Mouse (Mus musculus) megakaryocyte, embryonic 14.5 days (primary cell): ENCODE measurements at regions not wholly inside any gene's neighbourhood (a gene's known extent, or its start where the extent isn't known, plus 50 kb on each side); places are given as distances from the start of the nearest gene placed in this dataset.

Source experiments
- FLI1 ChIP-seq: IDR thresholded peaks from 2 replicates; pipeline ENCODE4 v1.6.1; 2012; ENCODE audit warnings: low read length, inconsistent platforms, mixed read lengths
- GATA1 ChIP-seq: IDR thresholded peaks from 3 replicates; pipeline ENCODE4 v1.6.1; 2012; ENCODE audit warnings: mixed read lengths, low read length, inconsistent platforms, borderline replicate concordance

GRCm38 (mm10) chr8:26239075-26239474, 119.7 kb downstream of the Gm45692 start:
- TF ChIP-seq GATA1: no peak
- TF ChIP-seq FLI1: no peak
